Mouse (Mus musculus): ENCODE results near the gene Igsf3.

The Igsf3 gene

GRCm38 (mm10) chr3:101507766-101508165 is 130.9 kb downstream of the Igsf3 start:
- DNase-seq, result no peak

- no peak for DNase-seq
Observed at GRCm38 (mm10) chr3:101509707-101510544, 133.0 kb downstream of the Igsf3 start.

GRCm38 (mm10) chr3:101510632-101511031 is 133.7 kb downstream of the Igsf3 start:
- no peak for DNase-seq
